Mouse (Mus musculus) intestine, postnatal 0 days (tissue): ENCODE results near the gene Gm12789. TPM values are rescaled to one million over a fixed set of nuclear protein-coding genes. Genes with fewer than 3 reads are reported as not detected.

Experiments
- ATAC-seq: fragments of 200-750 bp; cut with Nextera tagmentation; 2 replicates; pipeline ENCODE4 v1.8.0; 2017; ENCODE audit warnings: mild to moderate bottlenecking, moderate TSS enrichment, moderate library complexity
- H3K27ac ChIP-seq: fragments of 300-500 bp; sonication (generic); 2 replicates; pipeline ENCODE4 v1.5.1; 2014; ENCODE audit warnings: mild to moderate bottlenecking, low read depth, low read length, moderate library complexity
- H3K27me3 ChIP-seq: fragments of 300-500 bp; sonication (generic); replicated peaks from 2 replicates; pipeline ENCODE4 v1.6.1; 2014; ENCODE audit warnings: low read length, mixed read lengths; ENCODE audit not compliant: control insufficient read depth, insufficient read depth
- H3K36me3 ChIP-seq: fragments of 300-500 bp; sonication (generic); 2 replicates; pipeline ENCODE4 v1.6.1; 2014; ENCODE audit warnings: mild to moderate bottlenecking, moderate library complexity; ENCODE audit not compliant: control insufficient read depth, insufficient read depth
- H3K4me1 ChIP-seq: fragments of 300-500 bp; sonication (generic); replicated peaks from 2 replicates; pipeline ENCODE4 v1.6.1; 2014; ENCODE audit warnings: antibody characterized with exemption, low read length, mixed read lengths; ENCODE audit not compliant: control insufficient read depth, insufficient read depth
- H3K4me2 ChIP-seq: fragments of 300-500 bp; sonication (generic); replicated peaks from 2 replicates; pipeline ENCODE4 v1.6.1; 2014; ENCODE audit warnings: low read depth, mild to moderate bottlenecking, moderate library complexity
- H3K4me3 ChIP-seq: fragments of 300-500 bp; sonication (generic); 2 replicates; pipeline ENCODE4 v1.5.1; 2014; ENCODE audit warnings: low read depth, low read length
- H3K9ac ChIP-seq: fragments of 300-500 bp; sonication (generic); 2 replicates; pipeline ENCODE4 v1.6.1; 2014; ENCODE audit warnings: mild to moderate bottlenecking, low read depth, low read length
- H3K9me3 ChIP-seq: fragments of 300-500 bp; sonication (generic); 2 replicates; pipeline ENCODE4 v1.6.1; 2016; ENCODE audit warnings: mixed run types; ENCODE audit not compliant: control insufficient read depth
- CTCF ChIP-seq: sonication (generic); IDR thresholded peaks from 2 replicates; pipeline ENCODE4 v1.5.1; 2016; ENCODE audit warnings: low read depth, mild to moderate bottlenecking, control low read depth, antibody characterized with exemption, moderate library complexity
- WGBS: fragments of 180-500 bp; shearing (Covaris S2); extraction: QIAGEN DNeasy Blood & Tissue Kit; methylation state at CpG from one replicate; pipeline ENCODE4 v1.1.7; 2014; 5-methylcytosine and 5-hydroxymethylcytosine counted together
- polyA plus RNA-seq: library from polyadenylated mRNA; unstranded; fragments of >200 nt; fragmentation: Nextera tagmentation; extraction: Ambion mirVana; gene quantifications from 2 replicates; pipeline ENCODE4 v1.2.1, GENCODE M21; 2015

Gm12789 gene
- polyA plus RNA-seq, 1 experiment from 2014 or later = not detected

- TF ChIP-seq CTCF = no peak
- H3K4me3 ChIP-seq = no peak overlapping the region
- WGBS = 86% methylated on average over 6 of the region's 6 CpGs
Measured at GRCm38 (mm10) chr4:102026619-102027018, 40.2 kb downstream of the Gm12789 start.

More at GRCm38 (mm10) chr4:102026619-102027018, 40.2 kb downstream of the Gm12789 start:
- Histone ChIP-seq H3K27me3 (no peaks in the 10 kb centered on the region), H3K36me3 (no peaks in the 10 kb centered on the region), H3K4me1 (no peaks in the 10 kb centered on the region), H3K9ac (no peak overlapping the region), H3K4me2 (no peak overlapping the region), H3K9me3 (no peaks in the 10 kb centered on the region), H3K27ac (no peak overlapping the region)
- no peak for ATAC-seq

Other genes starting within 250 kb of the Gm12789 start
- not detected in 2 replicates for gene B020004J07Rik, start 142.6 kb upstream of the Gm12789 start, polyA plus RNA-seq
- not detected in 2 replicates for gene C130073F10Rik, start 92.8 kb upstream of the Gm12789 start, polyA plus RNA-seq
- gene Gm12800, start 77.5 kb upstream of the Gm12789 start, polyA plus RNA-seq = not detected in 2 replicates
- gene Gm12794, start 46.2 kb upstream of the Gm12789 start, polyA plus RNA-seq = not detected in 2 replicates
- not detected in 2 replicates for gene Gm12790, start 5.6 kb upstream of the Gm12789 start, polyA plus RNA-seq
- 6.9 and 8.5 TPM in 2 replicates for gene Pde4b, start 100.9 kb downstream of the Gm12789 start, polyA plus RNA-seq